Mouse (Mus musculus): ENCODE data around the gene Apoc2.

DNA sequence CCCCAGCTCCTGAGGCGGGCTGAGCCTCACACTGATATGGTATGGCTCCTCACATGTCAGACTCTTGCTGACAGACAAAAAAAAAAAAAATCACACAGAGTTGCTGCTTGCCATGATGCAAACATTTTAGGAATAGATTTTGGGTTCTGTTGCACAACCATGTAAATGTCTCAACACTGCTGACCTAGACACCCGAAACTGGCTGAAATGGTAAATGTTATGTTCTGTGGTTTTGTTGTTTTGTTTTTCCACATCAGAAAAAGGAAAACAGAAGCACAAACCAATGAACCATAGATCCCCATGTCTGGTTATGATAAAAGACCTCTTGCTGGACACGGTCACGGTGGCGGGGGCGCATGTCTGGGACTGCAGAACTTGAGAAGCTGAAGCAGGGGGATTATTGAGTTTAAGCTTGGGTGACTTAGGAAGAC lies 6.0 kb upstream of the Apoc2 start:
- TF ChIP-seq CTCF (IDR thresholded peaks at IDR 0.05; ENCODE audit: extremely low read depth, insufficient read depth, insufficient read length, insufficient replicate concordance): no peak
- no peak for TF ChIP-seq POLR2A (IDR thresholded peaks at IDR 0.05; ENCODE audit: low read depth, low read length)

Data from spleen, adult 2 months (tissue).